Mouse (Mus musculus): Measurements from ENCODE around the gene Cenpm. TPM values are rescaled to one million over a fixed set of nuclear protein-coding genes. Genes with fewer than 3 reads are reported as not detected.

Gene Cenpm
- polyA plus RNA-seq, 1 experiment: 187 TPM

DNA sequence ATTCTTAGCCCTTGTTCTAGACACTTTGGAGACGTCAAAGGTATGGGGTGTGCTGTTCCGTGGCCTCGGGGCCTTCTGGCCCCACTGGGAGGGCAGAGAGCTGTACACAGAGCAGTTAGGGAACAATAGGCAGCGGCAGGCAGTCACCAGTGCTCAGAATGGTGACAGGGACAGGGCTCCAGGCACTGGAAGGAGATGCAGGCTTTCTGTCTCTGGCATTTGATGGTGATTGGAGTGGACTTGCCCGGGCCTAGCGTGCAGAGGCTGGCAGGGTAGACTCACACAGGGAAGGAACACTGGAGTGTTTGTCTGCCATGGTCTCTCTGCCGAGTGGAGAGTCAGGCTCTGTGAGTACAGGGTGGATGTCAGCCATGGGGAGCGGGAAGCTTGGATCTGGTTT lies 51.9 kb downstream of the Cenpm start:
- TF ChIP-seq GATA1 (IDR thresholded peaks at IDR 0.05; ENCODE audit: low read length): no peak

DNA sequence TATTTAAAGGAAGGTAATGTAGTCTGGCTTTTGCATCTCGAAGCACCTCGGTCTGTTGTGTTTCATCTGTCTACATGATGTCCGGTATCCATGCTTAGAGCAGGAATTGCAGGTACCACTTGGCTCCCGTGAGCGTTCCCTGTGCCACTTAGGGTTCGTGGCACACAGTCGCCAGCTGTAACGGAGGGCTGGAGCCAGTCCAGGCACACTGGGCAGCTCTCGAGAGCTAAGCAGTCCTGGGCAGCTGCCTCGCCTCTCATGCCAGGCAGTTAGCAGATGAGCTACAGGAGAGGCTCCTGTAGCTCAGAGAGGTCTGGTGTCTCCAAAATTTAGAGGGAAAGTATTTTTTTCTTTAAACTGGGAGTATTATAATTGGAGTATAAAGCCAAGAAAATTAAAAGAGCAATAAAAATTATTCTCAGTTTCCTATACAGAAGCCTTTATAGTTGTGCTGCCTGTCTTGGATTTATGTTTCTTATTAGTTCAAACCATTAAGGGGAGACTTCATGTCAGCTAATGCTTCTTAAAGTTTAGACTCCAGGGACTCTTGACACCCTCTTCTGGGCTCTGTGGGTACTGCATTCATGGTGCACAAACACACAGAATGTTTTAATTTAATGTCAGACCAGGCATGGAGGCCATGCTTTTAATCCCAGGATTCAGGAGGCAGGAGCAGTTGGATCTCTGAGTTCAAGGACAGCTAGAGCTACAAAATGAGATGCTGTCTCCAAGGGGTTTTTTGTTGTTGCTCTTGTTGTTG lies 55.9 kb downstream of the Cenpm start:
- no peak for TF ChIP-seq GATA1 (IDR thresholded peaks at IDR 0.05; ENCODE audit: low read length)

DNA sequence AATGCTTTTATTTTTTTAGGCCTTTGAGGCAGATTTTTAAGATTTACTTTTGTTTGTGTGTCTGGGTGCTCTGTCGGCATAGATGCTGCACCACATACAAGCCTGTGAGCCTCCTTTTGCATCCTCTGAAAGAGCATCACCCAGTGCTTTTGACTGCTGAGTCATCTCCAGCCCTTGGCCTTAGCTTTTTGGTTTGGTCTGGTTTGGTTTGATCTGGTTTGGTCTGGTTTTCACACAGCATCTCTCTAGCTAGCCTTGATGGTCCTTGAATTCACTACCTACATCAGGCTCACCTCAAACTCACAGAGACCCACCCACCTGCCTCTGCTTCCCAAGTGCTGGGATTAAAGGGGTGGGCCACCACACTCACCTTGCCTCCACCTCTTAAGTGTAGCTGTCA lies 56.6 kb downstream of the Cenpm start:
- no peak for TF ChIP-seq GATA1 (IDR thresholded peaks at IDR 0.05; ENCODE audit: low read length)

DNA sequence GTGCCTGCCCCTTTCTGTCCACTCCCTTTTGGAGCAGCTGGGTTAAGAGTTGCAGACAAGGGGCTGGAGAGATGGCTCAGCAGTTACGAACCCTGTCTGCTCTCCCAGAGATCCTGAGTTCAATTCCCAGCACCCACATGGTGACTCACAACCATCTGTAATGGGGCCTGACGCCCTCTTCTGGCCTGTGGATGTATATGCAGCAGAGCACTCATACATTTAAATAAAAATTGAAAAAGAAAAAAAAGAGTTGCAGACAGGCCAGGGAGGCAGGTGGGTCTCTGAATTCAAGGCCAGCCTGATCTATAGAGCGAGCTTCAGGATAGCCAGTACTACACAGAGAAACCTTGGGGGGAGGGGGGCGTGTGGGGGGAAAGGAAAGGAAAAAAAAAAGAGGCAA lies 57.1 kb downstream of the Cenpm start:
- no peak for TF ChIP-seq GATA1 (IDR thresholded peaks at IDR 0.05; ENCODE audit: low read length)

DNA sequence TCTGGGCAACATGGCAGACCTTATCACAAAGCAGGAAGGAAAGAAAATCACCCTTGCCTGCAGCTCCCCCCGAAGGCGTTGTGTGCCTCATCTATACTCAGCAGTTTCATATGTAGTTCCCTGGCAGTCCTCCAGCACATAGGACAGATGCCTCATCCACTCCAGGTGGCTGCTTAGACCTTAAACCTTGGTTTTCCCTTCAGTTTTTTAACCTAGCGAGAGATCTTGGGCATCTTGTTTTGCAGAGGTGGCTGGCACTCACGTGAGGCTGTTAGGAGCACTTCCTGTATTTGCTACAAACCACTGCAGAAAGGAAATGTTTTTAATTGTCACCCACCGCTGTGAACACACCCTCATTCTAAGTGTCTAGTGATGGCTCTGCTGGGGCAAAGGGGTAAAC lies 57.6 kb downstream of the Cenpm start:
- no peak for TF ChIP-seq GATA1 (IDR thresholded peaks at IDR 0.05; ENCODE audit: low read length)

DNA sequence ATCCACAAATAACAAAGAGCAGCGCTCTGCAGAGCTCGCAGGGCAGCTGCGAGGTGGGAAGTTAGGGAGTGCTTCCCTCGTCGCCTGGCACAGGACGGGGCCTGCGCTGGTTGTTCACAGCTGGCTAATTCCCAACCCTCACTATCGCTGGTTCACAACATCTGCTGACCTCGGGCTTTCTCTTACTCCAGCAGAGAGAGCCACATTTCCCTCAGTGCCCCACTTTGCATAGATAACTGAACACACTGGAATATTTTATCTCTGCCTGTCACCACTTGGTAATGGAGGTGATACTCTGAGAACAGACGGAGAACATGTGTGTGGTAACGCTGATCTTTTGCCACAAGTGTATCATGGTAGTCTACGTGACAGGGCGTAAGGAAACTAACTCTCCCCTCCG lies 58.4 kb downstream of the Cenpm start:
- TF ChIP-seq GATA1 (IDR thresholded peaks at IDR 0.05; ENCODE audit: low read length): peak; percentile 81

DNA sequence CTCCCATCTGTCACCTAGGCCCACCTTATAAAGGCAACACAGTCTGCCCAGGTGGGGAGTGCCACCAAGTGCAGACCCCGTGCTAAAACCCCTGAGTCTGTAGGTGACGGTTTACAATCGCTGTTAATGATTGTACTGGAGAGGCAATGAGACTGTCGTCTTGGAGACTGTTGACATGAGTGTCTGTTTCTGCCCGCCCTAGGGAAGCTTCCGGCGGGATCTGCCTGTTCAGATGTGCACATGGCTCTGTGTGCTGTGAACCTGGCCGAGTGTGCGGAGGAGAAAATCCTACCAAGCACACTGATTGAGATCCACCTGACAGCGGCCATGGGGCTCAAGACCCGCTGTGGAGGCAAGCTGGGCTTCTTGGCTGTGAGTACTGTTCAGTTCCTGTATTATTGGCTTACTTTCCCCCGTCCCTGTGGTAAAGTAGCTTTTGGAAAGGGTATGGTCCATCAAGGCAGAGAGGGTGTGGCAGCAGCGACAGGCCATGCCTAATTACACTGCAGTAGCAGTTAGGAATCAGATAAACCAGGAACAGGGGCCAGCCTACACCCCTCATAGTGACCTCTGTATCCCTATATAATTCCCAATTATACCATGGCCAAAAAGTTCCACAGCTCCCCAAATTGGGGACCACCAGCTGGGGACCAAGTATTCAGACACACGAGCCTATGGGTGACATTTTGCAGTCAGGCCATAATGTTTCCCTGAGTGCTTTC lies 59.3 kb downstream of the Cenpm start:
- TF ChIP-seq GATA1 (IDR thresholded peaks at IDR 0.05; ENCODE audit: low read length): no peak

DNA sequence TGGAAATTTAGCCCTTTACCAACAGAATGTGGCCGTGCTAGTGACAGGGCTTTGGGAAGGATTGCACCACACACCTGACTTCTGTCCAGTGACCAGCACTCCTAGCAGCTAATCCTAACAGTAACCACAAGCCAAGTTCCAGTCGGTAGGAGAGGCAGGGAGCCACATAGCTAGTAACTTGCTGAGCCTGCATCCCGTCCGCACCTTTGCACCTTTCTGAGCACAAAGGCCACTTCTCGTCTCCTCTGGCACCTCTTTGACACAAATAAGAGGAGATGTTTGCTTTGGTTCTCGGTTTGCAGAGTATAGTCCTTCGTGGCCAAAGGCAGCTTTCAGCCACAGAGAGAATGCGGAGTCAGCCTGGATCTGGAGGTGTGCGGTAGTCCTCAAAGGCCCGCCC lies 59.9 kb downstream of the Cenpm start:
- TF ChIP-seq GATA1 (IDR thresholded peaks at IDR 0.05; ENCODE audit: low read length): no peak

DNA sequence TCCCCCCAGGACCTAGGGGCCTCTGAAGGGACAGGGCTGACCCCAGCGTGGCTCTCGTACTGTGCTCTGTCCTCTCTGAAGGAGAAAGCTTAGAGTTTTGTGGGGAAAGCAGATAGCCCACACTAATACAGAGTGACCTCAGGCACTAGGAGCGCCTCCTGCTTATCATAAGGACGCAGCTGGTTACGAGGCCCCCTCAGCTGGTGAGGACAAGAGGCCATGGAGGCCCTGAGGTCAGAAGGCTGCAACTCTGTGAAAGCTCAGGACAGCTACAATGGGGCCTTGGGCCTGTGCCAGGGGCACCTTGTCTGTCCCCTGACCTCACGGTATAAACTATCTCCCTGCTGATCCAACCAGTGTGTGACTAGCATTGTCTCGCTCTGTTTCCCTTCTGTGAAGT lies 60.4 kb downstream of the Cenpm start:
- no peak for TF ChIP-seq GATA1 (IDR thresholded peaks at IDR 0.05; ENCODE audit: low read length)

Other genes with a start within 250 kb of the Cenpm start
- 45.7 and 65.4 TPM in 2 replicates for gene Desi1, start 210.9 kb downstream of the Cenpm start, polyA plus RNA-seq (2012)
- 25.8 and 229 TPM in 2 replicates for gene Snu13, start 197.2 kb downstream of the Cenpm start, polyA plus RNA-seq (2012)
- gene 4930407I10Rik, start 185.6 kb downstream of the Cenpm start, polyA plus RNA-seq (2012): not detected in 2 replicates
- gene Mei1, start 174.8 kb downstream of the Cenpm start, polyA plus RNA-seq (2012): not detected in 2 replicates
- gene Ccdc134, start 116.8 kb downstream of the Cenpm start, polyA plus RNA-seq (2012): 3.7 and 11.2 TPM in 2 replicates
- gene Srebf2, start 97.6 kb downstream of the Cenpm start, polyA plus RNA-seq (2012): 533 and 536 TPM in 2 replicates
- gene Shisa8, start 31.9 kb downstream of the Cenpm start, polyA plus RNA-seq (2012): not detected in 2 replicates
- 0.81 and 1.5 TPM in 2 replicates for gene Tnfrsf13c, start 20.4 kb downstream of the Cenpm start, polyA plus RNA-seq (2012)
- gene 1500009C09Rik, start 7.6 kb upstream of the Cenpm start, polyA plus RNA-seq (2012): not detected in 2 replicates
- not detected in 2 replicates for gene Sept3, start 30.1 kb upstream of the Cenpm start, polyA plus RNA-seq (2012)
- not detected in 2 replicates for gene Wbp2nl, start 54.2 kb upstream of the Cenpm start, polyA plus RNA-seq (2012)
- gene Naga, start 94.2 kb upstream of the Cenpm start, polyA plus RNA-seq (2012): 80.2 and 134 TPM in 2 replicates
- 14.1 and 19.9 TPM in 2 replicates for gene Pheta2, start 94.2 kb upstream of the Cenpm start, polyA plus RNA-seq (2012)
- gene Smdt1, start 94.2 kb upstream of the Cenpm start, polyA plus RNA-seq (2012): 111 and 132 TPM in 2 replicates
- 293 and 322 TPM in 2 replicates for gene Ndufa6, start 109.6 kb upstream of the Cenpm start, polyA plus RNA-seq (2012)
- 0.10 TPM in 1 of 2 replicates, not detected in the other for gene Cyp2d22, start 135.5 kb upstream of the Cenpm start, polyA plus RNA-seq (2012)
- not detected in 2 replicates for gene Cyp2d11, start 149.3 kb upstream of the Cenpm start, polyA plus RNA-seq (2012)
- gene Cyp2d10, start 162.4 kb upstream of the Cenpm start, polyA plus RNA-seq (2012): not detected in 2 replicates
- not detected in 2 replicates for gene Cyp2d9, start 188.7 kb upstream of the Cenpm start, polyA plus RNA-seq (2012)

Data from G1E-ER4 (cell line).